ENCODE assay signal across 8 mouse cellular contexts in the genomic region with DNA sequence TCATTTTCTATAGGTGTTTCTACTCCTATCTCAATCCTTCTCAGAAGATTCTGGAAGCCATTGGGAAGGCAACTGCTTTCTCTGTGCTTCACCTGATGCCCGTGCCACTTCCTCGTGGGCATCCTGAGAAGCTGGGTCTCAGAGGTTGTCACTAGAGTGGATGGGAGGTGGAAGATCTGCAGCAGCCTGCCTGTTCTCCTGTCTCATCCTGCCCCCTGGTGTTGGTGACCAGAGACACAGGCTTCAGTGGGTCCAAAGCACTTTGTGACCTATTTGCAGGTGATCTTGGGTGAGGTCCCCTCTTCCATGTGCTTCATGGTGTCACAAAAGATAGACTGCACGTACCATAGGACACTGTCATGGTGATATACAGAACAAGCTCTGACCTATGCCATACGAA. TPM values are rescaled to one million over a fixed set of nuclear protein-coding genes. Genes with fewer than 3 reads are reported as not detected.
DNase-seq lines count a peak whose midpoint lies in the region; ATAC-seq and TF ChIP-seq lines count a peak whose summit lies in the region.
"Had no signal": no experiment of that assay in that cellular context is flagged by ENCODE, and none has a peak within 500 bp of the region (broad histone marks: within the 10 kb centered on the region; RNA-seq: fewer than 3 reads in every experiment).

No protein-coding gene starts in this region.

- H3K27me3 ChIP-seq in kidney, adult 2 months (replicated peaks; ENCODE audit: control insufficient read depth, insufficient read depth, low read length), result no peaks in the 10 kb centered on the region
- H3K27me3 ChIP-seq in kidney, embryonic 16.5 days (ENCODE audit: insufficient read depth, low read length), result peaks cover 3% of the 10 kb centered on the region; the same call in 1 of the 2 replicates
- H3K27me3 ChIP-seq in ES-Bruce4 (ENCODE audit: control insufficient read depth, insufficient read depth, low read length, poor library complexity, severe bottlenecking), result no peaks in the 10 kb centered on the region
- no peaks in the 10 kb centered on the region; the same call in 1 of the 2 replicates for H3K27me3 ChIP-seq in hindbrain, embryonic 11.5 days (ENCODE audit: control insufficient read depth, insufficient read depth, low read length)
- no peaks in the 10 kb centered on the region for H3K27me3 ChIP-seq in lung, postnatal 0 days (replicated peaks; ENCODE audit: insufficient read depth, low read length)

- TF ChIP-seq CTCF in kidney, adult 2 months (conservative IDR thresholded peaks at IDR 0.05; ENCODE audit: insufficient read depth, insufficient read length, low read depth, low read length), result peak; percentile 63
- peak; percentile 73 for TF ChIP-seq CTCF in ES-Bruce4 (IDR thresholded peaks at IDR 0.05; ENCODE audit: low read depth, low read length)
- peak; percentile 67 for TF ChIP-seq CTCF in lung, postnatal 0 days (IDR thresholded peaks at IDR 0.05)

- no peak for ATAC-seq in kidney, embryonic 16.5 days (ENCODE audit: low FRiP score, low TSS enrichment)
- ATAC-seq in hindbrain, embryonic 11.5 days (ENCODE audit: low FRiP score), result no peak
- ATAC-seq in lung, postnatal 0 days, result no peak

- no peaks in the 10 kb centered on the region for H3K4me1 ChIP-seq in kidney, adult 2 months (ENCODE audit: control insufficient read depth, insufficient read depth, low read length)
- no peaks in the 10 kb centered on the region for H3K4me1 ChIP-seq in kidney, embryonic 16.5 days (ENCODE audit: insufficient read depth, low read length)
- no peaks in the 10 kb centered on the region for H3K4me1 ChIP-seq in ES-Bruce4 (ENCODE audit: control insufficient read depth, insufficient read depth, low read length)
- H3K4me1 ChIP-seq in hindbrain, embryonic 11.5 days (replicated peaks; ENCODE audit: control insufficient read depth, insufficient read depth, low read length), result 0 out of 2 replicates have a peak, but pooled peaks cover 2% of the 10 kb centered on the region
- no peaks in the 10 kb centered on the region for H3K4me1 ChIP-seq in lung, postnatal 0 days (ENCODE audit: insufficient read depth, low read depth, low read length)

- WGBS in kidney, adult 2 months, result 54% methylated on average over 4 of the region's 4 CpGs
- WGBS in kidney, embryonic 16.5 days, result 57% methylated on average over 4 of the region's 4 CpGs
- WGBS in hindbrain, embryonic 11.5 days, result 61% methylated on average over 4 of the region's 4 CpGs
- WGBS in lung, postnatal 0 days, result 53% methylated on average over 4 of the region's 4 CpGs

- no peak for TF ChIP-seq POLR2A in kidney, adult 2 months (IDR thresholded peaks at IDR 0.05; ENCODE audit: low read depth, low read length)
- TF ChIP-seq POLR2A in ES-Bruce4 (IDR thresholded peaks at IDR 0.05; ENCODE audit: insufficient read depth, low read length), result no peak

- H3K4me2 ChIP-seq in kidney, embryonic 16.5 days (replicated peaks; ENCODE audit: low read depth, low read length), result no peak overlapping the region
- H3K4me2 ChIP-seq in hindbrain, embryonic 11.5 days (replicated peaks; ENCODE audit: low read depth, low read length), result no peak overlapping the region
- no peak overlapping the region for H3K4me2 ChIP-seq in lung, postnatal 0 days (replicated peaks; ENCODE audit: low read depth, low read length)

- no peaks in the 10 kb centered on the region for H3K36me3 ChIP-seq in kidney, adult 2 months (ENCODE audit: control insufficient read depth, insufficient read depth, low read length)
- H3K36me3 ChIP-seq in kidney, embryonic 16.5 days (ENCODE audit: insufficient read depth, low read length), result no peaks in the 10 kb centered on the region
- no peaks in the 10 kb centered on the region for H3K36me3 ChIP-seq in ES-Bruce4 (ENCODE audit: control insufficient read depth, insufficient read depth, low read length, poor library complexity, severe bottlenecking)
- no peaks in the 10 kb centered on the region for H3K36me3 ChIP-seq in hindbrain, embryonic 11.5 days (ENCODE audit: control insufficient read depth, insufficient read depth, low read length)
- no peaks in the 10 kb centered on the region for H3K36me3 ChIP-seq in lung, postnatal 0 days (ENCODE audit: insufficient read depth, low read length)

- TF ChIP-seq EP300 in ES-Bruce4 (IDR thresholded peaks at IDR 0.05; ENCODE audit: insufficient read depth, low read depth, low read length), result no peak
- TF ChIP-seq EP300 in lung, postnatal 0 days (IDR thresholded peaks at IDR 0.05), result no peak

- H3K9ac ChIP-seq in kidney, embryonic 16.5 days (replicated peaks; ENCODE audit: low read length), result no peak overlapping the region
- H3K9ac ChIP-seq in ES-Bruce4 (ENCODE audit: low read depth, poor library complexity, severe bottlenecking), result no peak overlapping the region
- no peak overlapping the region for H3K9ac ChIP-seq in hindbrain, embryonic 11.5 days (ENCODE audit: low read depth, low read length)
- no peak overlapping the region for H3K9ac ChIP-seq in lung, postnatal 0 days (replicated peaks; ENCODE audit: low read depth)

- H3K9me3 ChIP-seq in kidney, embryonic 16.5 days (ENCODE audit: low read length), result no peaks in the 10 kb centered on the region
- H3K9me3 ChIP-seq in ES-Bruce4 (replicated peaks; ENCODE audit: control insufficient read depth, insufficient read depth, low read length, poor library complexity, severe bottlenecking), result no peaks in the 10 kb centered on the region
- H3K9me3 ChIP-seq in hindbrain, embryonic 11.5 days (ENCODE audit: control insufficient read depth, low read length), result no peaks in the 10 kb centered on the region
- no peaks in the 10 kb centered on the region for H3K9me3 ChIP-seq in lung, postnatal 0 days (ENCODE audit: low read length)

- peak; percentile 18 for DNase-seq in kidney, adult 2 months
- peak; percentile 64 for DNase-seq in R1 (ENCODE audit: low read depth, low spot score)
- DNase-seq in hindbrain, embryonic 11.5 days (ENCODE audit: low spot score), result peak; percentile 63
- DNase-seq in lung, postnatal 0 days (ENCODE audit: low spot score), result no peak
- DNase-seq in yolk sac, embryonic 10.5 days (ENCODE audit: low spot score), result peak; percentile 14

- H3K4me3 ChIP-seq in kidney, adult 2 months (ENCODE audit: insufficient read depth, low read depth, low read length), result no peak overlapping the region
- H3K4me3 ChIP-seq in kidney, embryonic 16.5 days (ENCODE audit: low read length), result no peak overlapping the region
- no peak overlapping the region for H3K4me3 ChIP-seq in ES-Bruce4 (ENCODE audit: low read depth, low read length)
- no peak overlapping the region for H3K4me3 ChIP-seq in hindbrain, embryonic 11.5 days (ENCODE audit: low read depth, low read length)
- H3K4me3 ChIP-seq in lung, postnatal 0 days (ENCODE audit: low read depth, low read length), result no peak overlapping the region
- H3K4me3 ChIP-seq: myocyte had no signal

- no peak overlapping the region for H3K27ac ChIP-seq in kidney, adult 2 months (ENCODE audit: insufficient read depth, low read depth, low read length)
- no peak overlapping the region for H3K27ac ChIP-seq in kidney, embryonic 16.5 days (ENCODE audit: low read length)
- H3K27ac ChIP-seq in ES-Bruce4 (ENCODE audit: insufficient read depth, low read length), result no peak overlapping the region
- H3K27ac ChIP-seq in hindbrain, embryonic 11.5 days (ENCODE audit: low read depth, low read length), result no peak overlapping the region
- no peak overlapping the region for H3K27ac ChIP-seq in lung, postnatal 0 days (ENCODE audit: low read length)

RNA-seq across cellular contexts. Expression of a gene that starts 13.8 kb away (rescaled TPM):
- 42.6 and 45.1 TPM in 2 replicates for polyA plus RNA-seq in kidney, adult 2 months (2012; rRNA removed)
- 94.6 and 97.5 TPM in 2 replicates for polyA plus RNA-seq in kidney, embryonic 16.5 days (2015; fragmentation: Nextera tagmentation; extraction: Ambion mirVana)
- 39.0 and 42.6 TPM in 2 replicates for polyA plus RNA-seq in ES-Bruce4 (2011; ENCODE audit: insufficient read depth, insufficient read length, low read depth, missing spikeins)
- 112 and 115 TPM in 2 replicates for polyA plus RNA-seq in hindbrain, embryonic 11.5 days (2014; fragmentation: Nextera tagmentation; extraction: Ambion mirVana)
- 57.6 and 61.5 TPM in 2 replicates for polyA plus RNA-seq in lung, postnatal 0 days (2015; fragmentation: Nextera tagmentation; extraction: Ambion mirVana)

RNA-seq across cellular contexts. Expression of a gene that starts 31.7 kb away (rescaled TPM):
- polyA plus RNA-seq in kidney, adult 2 months (2012; rRNA removed), result 5.0 and 10.1 TPM in 2 replicates
- 14.1 and 14.3 TPM in 2 replicates for polyA plus RNA-seq in kidney, embryonic 16.5 days (2015; fragmentation: Nextera tagmentation; extraction: Ambion mirVana)
- polyA plus RNA-seq in ES-Bruce4 (2011; ENCODE audit: insufficient read depth, insufficient read length, low read depth, missing spikeins), result 17.3 and 18.5 TPM in 2 replicates
- 10.7 and 11.4 TPM in 2 replicates for polyA plus RNA-seq in hindbrain, embryonic 11.5 days (2014; fragmentation: Nextera tagmentation; extraction: Ambion mirVana)
- polyA plus RNA-seq in lung, postnatal 0 days (2015; fragmentation: Nextera tagmentation; extraction: Ambion mirVana), result 8.1 and 8.6 TPM in 2 replicates

RNA-seq across cellular contexts. Expression of a gene that starts 31.8 kb away (rescaled TPM):
- 18.4 and 19.7 TPM in 2 replicates for polyA plus RNA-seq in kidney, adult 2 months (2012; rRNA removed)
- 16.1 and 17.6 TPM in 2 replicates for polyA plus RNA-seq in kidney, embryonic 16.5 days (2015; fragmentation: Nextera tagmentation; extraction: Ambion mirVana)
- polyA plus RNA-seq in ES-Bruce4 (2011; ENCODE audit: insufficient read depth, insufficient read length, low read depth, missing spikeins), result 17.6 and 20.2 TPM in 2 replicates
- polyA plus RNA-seq in hindbrain, embryonic 11.5 days (2014; fragmentation: Nextera tagmentation; extraction: Ambion mirVana), result 16.8 and 19.7 TPM in 2 replicates
- 9.6 and 10.1 TPM in 2 replicates for polyA plus RNA-seq in lung, postnatal 0 days (2015; fragmentation: Nextera tagmentation; extraction: Ambion mirVana)
